12 mouse cellular contexts compared by ENCODE assay signal in the genomic region with DNA sequence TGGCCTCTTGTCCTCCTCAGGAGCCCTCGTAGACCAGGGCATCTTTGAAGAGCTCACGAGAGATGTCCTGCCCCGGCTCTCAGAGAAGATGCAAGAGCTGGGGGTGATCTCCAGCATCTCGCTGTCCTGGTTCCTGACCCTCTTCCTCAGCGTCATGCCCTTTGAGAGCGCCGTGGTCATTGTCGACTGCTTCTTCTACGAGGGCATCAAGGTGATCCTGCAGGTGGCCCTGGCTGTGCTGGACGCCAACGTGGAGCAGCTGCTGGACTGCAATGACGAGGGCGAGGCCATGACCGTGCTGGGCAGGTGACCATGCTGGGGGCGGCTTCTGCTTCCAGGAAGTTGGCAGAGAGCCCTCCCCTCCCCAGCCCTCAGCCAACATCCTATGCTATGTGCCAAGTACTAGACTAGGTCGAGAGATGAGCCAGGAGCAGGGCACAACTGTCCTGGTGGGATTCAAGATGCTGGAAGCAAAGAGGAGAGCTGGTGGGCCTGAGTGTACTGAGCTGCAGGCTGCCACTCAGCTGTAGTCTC. TPM values are rescaled to one million over a fixed set of nuclear protein-coding genes. Genes with fewer than 3 reads are reported as not detected.
A peak's percentile ranks its signal among the peaks of the same experiment; 100 is the strongest.
DNase-seq lines count a peak whose midpoint lies in the region.
"Had no signal": no experiment of that assay in that cellular context is flagged by ENCODE, and none has a peak within 500 bp of the region (broad histone marks: within the 10 kb centered on the region; RNA-seq: fewer than 3 reads in every experiment).

No protein-coding gene starts in this region.

- DNase-seq in cerebellum, postnatal 10 days: peak; percentile 57 to 61
- DNase-seq in cerebellum, postnatal 4 days (ENCODE audit: low spot score in 2 of 2): no peak
- DNase-seq in cerebellum, postnatal 25 days: peak; percentile 51 to 64
- no peak for DNase-seq in cerebellum, adult 11-12 months
- DNase-seq in heart, adult 11 months: peak; percentile 92
- DNase-seq in heart, adult 8-10 months (ENCODE audit: low spot score): no peak
- DNase-seq in brain, adult 2 months (ENCODE audit: low read depth, low spot score): peak; percentile 39
- no peak for DNase-seq in lung, postnatal 25 days (ENCODE audit: low spot score)
- DNase-seq: adrenal gland, adult 2 months; adrenal gland, postnatal 10 days; adrenal gland, postnatal 25 days; forebrain, postnatal 0 days had no signal

RNA-seq across cellular contexts. Expression of a gene that starts 17.5 kb away (rescaled TPM):
- total RNA-seq in heart, adult 8-10 months (2022): 1 to 10 TPM; 1.6 to 3.5 (median 2.7) TPM

RNA-seq across cellular contexts. Expression of a gene that starts 25.6 kb away (rescaled TPM):
- total RNA-seq in heart, adult 8-10 months (2022): 10 to 100 TPM; 45.9 to 47.4 (median 46.5) TPM

RNA-seq across cellular contexts. Expression of a gene that starts 53.8 kb away (rescaled TPM):
- total RNA-seq in heart, adult 8-10 months (2022): 100 to 1,000 TPM; 431 to 551 (median 475) TPM

RNA-seq across cellular contexts. Expression of a gene that starts 53.9 kb away (rescaled TPM):
- total RNA-seq in heart, adult 8-10 months (2022): 10 to 100 TPM; 68.4 to 90.0 (median 76.3) TPM

Comparison
In these comparisons a context has a peak if more than half of its experiments do, and no peak if none do; other contexts are left out.
1. DNase-seq: peak in cerebellum, postnatal 10 days (2 of 2), cerebellum, postnatal 25 days (2 of 2), heart, adult 11 months (single experiment) and brain, adult 2 months (single experiment); none in cerebellum, postnatal 4 days (0 of 2), cerebellum, adult 11-12 months (single experiment), heart, adult 8-10 months (single experiment) and lung, postnatal 25 days (single experiment).